Mouse (Mus musculus) liver, embryonic 14.5 days (tissue): Measurements from ENCODE around the gene Bpgm. TPM values are rescaled to one million over a fixed set of nuclear protein-coding genes. Genes with fewer than 3 reads are reported as not detected.

Experiments
- ATAC-seq: fragments of 200-750 bp; cut with Nextera tagmentation; 2 replicates; pipeline ENCODE4 v1.8.0; 2017; ENCODE audit warnings: moderate number of reproducible peaks, mild to moderate bottlenecking, moderate library complexity; ENCODE audit not compliant: insufficient read depth
- DNase-seq, 3 experiments: peaks; one replicate each; pipeline ENCODE4 v3.0.0-alpha.2; 2012 to 2013; ENCODE audit warnings: low read depth in 3 of 3, low spot score in 3 of 3
- H3K27ac ChIP-seq: fragments of 300-500 bp; sonication (generic); 2 replicates; pipeline ENCODE4 v1.5.1; 2014; ENCODE audit warnings: moderate library complexity, mild to moderate bottlenecking, control low read depth, inconsistent platforms
- H3K27me3 ChIP-seq: fragments of 300-500 bp; sonication (generic); 2 replicates; pipeline ENCODE4 v1.6.1; 2014; ENCODE audit warnings: mild to moderate bottlenecking, low read length, moderate library complexity; ENCODE audit not compliant: control insufficient read depth, insufficient read depth
- H3K36me3 ChIP-seq: fragments of 300-500 bp; sonication (generic); replicated peaks from 2 replicates; pipeline ENCODE4 v1.6.1; 2014; ENCODE audit warnings: low read depth; ENCODE audit not compliant: control insufficient read depth, insufficient read depth
- H3K4me1 ChIP-seq, 2 experiments: fragments of 200-500 bp in 1 of 2; fragments of 300-500 bp in 1 of 2; sonication (generic) in 1 of 2; replicated peaks; 2 replicates each; pipeline ENCODE4 v1.6.1; 2012 to 2014; ENCODE audit warnings: antibody characterized with exemption in 1 of 2, inconsistent platforms in 1 of 2, low read length in 1 of 2; ENCODE audit not compliant: control insufficient read depth in 2 of 2, insufficient read depth in 2 of 2
- H3K4me2 ChIP-seq: fragments of 300-500 bp; sonication (generic); 2 replicates; pipeline ENCODE4 v1.6.1; 2014; ENCODE audit warnings: low read depth, mild to moderate bottlenecking, control low read depth, moderate library complexity
- H3K4me3 ChIP-seq, 2 experiments: fragments of 200-500 bp in 1 of 2; fragments of 300-500 bp in 1 of 2; sonication (generic) in 1 of 2; 2 replicates each; pipeline ENCODE4 v1.5.1; 2012 to 2014; ENCODE audit warnings: low read depth in 2 of 2, low read length in 2 of 2, mild to moderate bottlenecking in 2 of 2, control low read depth in 1 of 2, inconsistent platforms in 1 of 2, moderate library complexity in 1 of 2; ENCODE audit not compliant: insufficient read depth in 1 of 2
- H3K9ac ChIP-seq: fragments of 300-500 bp; sonication (generic); replicated peaks from 2 replicates; pipeline ENCODE4 v1.6.1; 2014; ENCODE audit warnings: mild to moderate bottlenecking, control low read depth, moderate library complexity
- H3K9me3 ChIP-seq: fragments of 300-500 bp; sonication (generic); 2 replicates; pipeline ENCODE4 v1.6.1; 2016; ENCODE audit warnings: low read length, mixed read lengths; ENCODE audit not compliant: control insufficient read depth
- CTCF ChIP-seq: IDR thresholded peaks from 2 replicates; pipeline ENCODE4 v1.5.1; 2016; ENCODE audit warnings: antibody characterized with exemption, low read depth, control low read depth
- EP300 ChIP-seq: IDR thresholded peaks from 2 replicates; pipeline ENCODE4 v1.6.1; 2016; ENCODE audit warnings: antibody characterized with exemption, low read depth
- WGBS: fragments of 180-500 bp; shearing (Covaris S2); extraction: QIAGEN DNeasy Blood & Tissue Kit; methylation state at CpG from one replicate; pipeline ENCODE4 v1.1.7; 2014; ENCODE audit not compliant: insufficient replicate concordance; 5-methylcytosine and 5-hydroxymethylcytosine counted together
- polyA plus RNA-seq, 2 experiments: library from polyadenylated mRNA; depleted of rRNA in 1 of 2; stranded (reverse) in 1 of 2; unstranded in 1 of 2; fragments of >200 nt; fragmentation: Nextera tagmentation in 1 of 2; extraction: Ambion mirVana in 1 of 2; gene quantifications; 2 replicates each; pipeline versions ENCODE4 v1.2.1 to v1.2.3; 2012 to 2014

The Bpgm gene
- polyA plus RNA-seq, 2 experiments: 140 to 143 TPM

GRCm38 (mm10) chr6:34478677-34479360 lies 2.8 kb downstream of the Bpgm start:
- Histone ChIP-seq H3K4me1 (peaks cover 47 to 61% of the 10 kb centered on the region in 2 experiments), H3K27me3 (no peaks in the 10 kb centered on the region), H3K36me3 (no peaks in the 10 kb centered on the region; the same call in none of the 2 replicates), H3K9ac (peak overlapping the region; percentile 58), H3K27ac (peak overlapping the region; percentile 65), H3K4me3 (peak overlapping the region; percentile 52 to 95), H3K9me3 (no peaks in the 10 kb centered on the region), H3K4me2 (peak overlapping the region; percentile 78)
- ATAC-seq: no peak
- TF ChIP-seq EP300 (no peak), CTCF (no peak)
- DNase-seq: peak in 1 of 3 experiments; percentile 51
- WGBS: 28% methylated on average over 6 of the region's 6 CpGs

DNA sequence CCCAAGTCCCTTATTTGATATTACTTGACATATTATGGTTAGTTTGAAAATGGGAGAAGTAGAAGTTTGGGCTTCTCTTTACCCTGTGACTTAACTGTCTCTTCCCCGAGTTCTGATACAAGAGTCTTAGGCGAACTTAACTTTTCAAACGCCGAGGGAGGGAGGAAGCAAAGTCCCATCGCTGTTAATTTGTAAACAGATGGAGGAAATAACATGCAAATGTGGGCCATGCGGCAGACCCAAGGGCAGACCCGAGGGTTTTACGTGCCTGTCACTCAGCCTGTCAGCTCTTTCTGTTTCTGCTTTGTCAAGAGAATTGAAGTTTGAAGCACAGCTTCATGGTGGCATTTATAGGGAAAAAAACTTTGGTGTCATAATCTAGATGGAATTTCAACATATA lies 3.5 kb downstream of the Bpgm start:
- WGBS: 29% methylated on average over 8 of the region's 8 CpGs
- Histone ChIP-seq H3K9me3 (no peaks in the 10 kb centered on the region), H3K27me3 (no peaks in the 10 kb centered on the region), H3K4me3 (peak overlapping the region; percentile 30 to 95; a peak in 3 of 4 replicates), H3K9ac (peak overlapping the region; percentile 58), H3K4me2 (peak overlapping the region; percentile 78), H3K27ac (peak overlapping the region; percentile 65; the same call in 1 of the 2 replicates), H3K4me1 (peaks cover 41 to 54% of the 10 kb centered on the region in 2 experiments), H3K36me3 (no peaks in the 10 kb centered on the region; the same call in none of the 2 replicates)
- TF ChIP-seq EP300 (no peak), CTCF (no peak)
- DNase-seq (no peak), ATAC-seq (no peak)

GRCm38 (mm10) chr6:34480749-34481148 lies 4.7 kb downstream of the Bpgm start:
- Histone ChIP-seq H3K9me3 (no peaks in the 10 kb centered on the region), H3K4me2 (peak overlapping the region; percentile 24; the same call in 1 of the 2 replicates), H3K9ac (no peak overlapping the region), H3K4me1 (peaks cover 40 to 54% of the 10 kb centered on the region in 2 experiments), H3K27ac (no peak overlapping the region), H3K27me3 (no peaks in the 10 kb centered on the region), H3K36me3 (no peaks in the 10 kb centered on the region; the same call in none of the 2 replicates), H3K4me3 (no peak overlapping the region)
- TF ChIP-seq CTCF: no peak
- TF ChIP-seq EP300: no peak
- DNase-seq (no peak), ATAC-seq (no peak)
- 25% methylated on average over 4 of the region's 4 CpGs for WGBS

GRCm38 (mm10) chr6:34481349-34481748 lies 5.3 kb downstream of the Bpgm start:
- Histone ChIP-seq H3K4me3 (no peak overlapping the region), H3K36me3 (no peaks in the 10 kb centered on the region; the same call in none of the 2 replicates), H3K9me3 (no peaks in the 10 kb centered on the region), H3K27ac (no peak overlapping the region), H3K4me1 (peaks cover 46 to 60% of the 10 kb centered on the region in 2 experiments), H3K27me3 (no peaks in the 10 kb centered on the region), H3K9ac (no peak overlapping the region), H3K4me2 (peak overlapping the region; percentile 22)
- no peak for ATAC-seq
- TF ChIP-seq EP300 (no peak), CTCF (no peak)
- WGBS: 63% methylated on average over 6 of the region's 6 CpGs
- DNase-seq: no peak

- peak overlapping the region; percentile 34; the same call in 1 of the 2 replicates for H3K4me2 ChIP-seq
These were observed 6.8 kb downstream of the Bpgm start for GRCm38 (mm10) chr6:34482842-34483241.

More at GRCm38 (mm10) chr6:34482842-34483241, 6.8 kb downstream of the Bpgm start:
- Histone ChIP-seq H3K27ac (no peak overlapping the region; the same call in 1 of the 2 replicates), H3K27me3 (no peaks in the 10 kb centered on the region), H3K36me3 (peaks cover 7% of the 10 kb centered on the region), H3K4me3 (no peak overlapping the region), H3K4me1 (peaks cover 52 to 64% of the 10 kb centered on the region in 2 experiments), H3K9me3 (no peaks in the 10 kb centered on the region), H3K9ac (no peak overlapping the region)
- no peak for DNase-seq
- no peak for ATAC-seq
- no peak for TF ChIP-seq EP300
- no peak for TF ChIP-seq CTCF
- 56% methylated on average over 4 of the region's 4 CpGs for WGBS
